Mouse (Mus musculus) embryo, embryonic 9.5 days (tissue): ENCODE measurements around the gene Gpr141.
"Not testable (repeated sequence)": the region's sequence is repeated elsewhere in the genome, so short reads cannot be mapped to it uniquely, and the experiment has no call there.

ENCODE experiments used
- DNase-seq: peaks from one replicate; pipeline ENCODE4 v3.0.0-alpha.2; 2017; ENCODE audit errors: extremely low spot score

Gene Gpr141

DNA sequence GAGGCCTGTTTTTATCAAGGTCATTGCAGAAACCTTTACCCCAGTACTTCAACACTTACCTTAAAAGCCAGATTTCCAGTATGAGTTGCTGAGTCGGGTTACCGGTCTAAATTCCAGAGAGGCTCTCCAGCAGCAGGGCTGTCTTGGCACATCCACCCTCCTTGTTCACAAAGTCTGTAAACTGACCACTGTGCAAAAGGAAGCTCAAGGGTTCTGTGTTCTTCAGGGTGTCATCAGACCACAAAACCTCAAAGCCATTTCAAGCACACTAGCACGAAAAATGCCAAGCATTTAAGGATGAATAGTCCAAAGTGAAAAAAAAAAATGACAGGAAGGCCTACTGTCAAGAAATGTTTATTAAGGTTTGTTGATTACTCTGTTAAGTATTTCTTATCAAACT is at the start of gene Gpr141:
TSS of gene Gpr141 (minus strand) at position 187 of the 400 bp plus-strand sequence.
- DNase-seq = no peak

DNA sequence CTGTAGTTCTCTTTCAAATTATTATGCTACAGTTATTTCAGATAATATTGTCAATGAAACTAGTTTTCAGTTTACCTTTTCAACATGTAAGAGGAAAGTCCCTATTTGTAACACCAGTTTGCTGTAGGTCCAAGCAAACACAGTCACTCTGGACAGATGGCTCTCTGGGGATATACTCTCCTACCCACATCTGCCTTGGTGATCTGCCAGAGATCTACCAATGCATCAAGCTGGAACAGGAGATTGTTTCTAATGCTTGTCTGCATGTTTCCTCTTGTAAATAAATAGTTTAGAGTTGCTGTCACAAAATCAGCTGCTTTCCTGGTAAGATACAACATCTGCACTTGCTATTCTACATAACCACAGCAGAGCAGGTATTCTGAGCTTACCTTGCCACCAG is 40.2 kb upstream of the Gpr141 start:
- no peak for DNase-seq

DNA sequence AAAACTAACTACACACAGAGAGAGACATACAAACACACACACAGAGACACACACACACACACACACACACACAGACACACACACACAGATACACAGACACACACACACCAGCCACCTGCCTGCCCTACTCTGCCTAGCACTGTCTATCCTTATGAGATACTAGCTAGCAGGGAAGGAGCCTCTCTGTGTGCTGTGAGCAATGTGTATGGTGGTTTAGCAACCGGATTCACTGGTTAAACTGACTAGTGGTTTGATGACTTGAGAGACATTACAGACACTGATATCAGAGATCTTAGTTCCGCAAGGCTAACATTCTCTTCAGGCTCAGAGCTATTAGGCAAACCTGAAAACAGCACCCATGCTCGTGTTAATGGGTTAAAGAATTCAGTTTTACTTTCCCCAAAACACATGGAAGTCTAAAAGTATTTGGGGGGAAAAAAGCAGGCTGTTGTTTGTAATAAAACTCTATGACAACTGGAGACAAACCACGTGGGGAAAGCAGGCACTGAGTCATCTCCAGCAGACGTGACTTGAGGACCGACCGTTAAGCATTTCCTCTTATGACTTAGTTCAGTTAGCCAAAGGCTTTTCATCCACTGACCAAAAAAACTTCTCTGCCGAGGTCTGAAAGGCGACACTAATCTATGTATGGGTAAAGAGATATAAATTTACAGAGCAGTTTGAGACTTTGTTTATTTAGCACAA is 30.7 kb upstream of the Gpr141 start:
- DNase-seq = no peak

DNA sequence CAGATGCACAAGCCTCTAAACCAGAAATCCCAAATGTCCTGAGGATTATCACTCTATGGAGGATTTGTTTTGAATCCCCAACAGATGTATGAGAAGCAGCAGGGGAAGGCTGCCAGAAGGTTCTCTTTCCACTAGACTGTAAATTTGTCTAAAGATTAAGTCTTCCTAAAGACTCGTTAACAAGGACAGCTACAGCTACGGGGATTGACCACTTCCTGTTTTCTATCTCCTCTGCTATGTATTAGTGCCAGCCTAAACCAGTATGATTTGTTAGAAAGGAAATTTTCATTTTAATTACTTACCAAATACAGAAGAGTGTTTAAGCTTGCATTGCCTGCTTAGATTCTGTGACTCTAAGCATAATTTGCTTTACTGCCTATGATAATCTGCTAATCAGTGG is 30.0 kb upstream of the Gpr141 start:
- DNase-seq = no peak

DNA sequence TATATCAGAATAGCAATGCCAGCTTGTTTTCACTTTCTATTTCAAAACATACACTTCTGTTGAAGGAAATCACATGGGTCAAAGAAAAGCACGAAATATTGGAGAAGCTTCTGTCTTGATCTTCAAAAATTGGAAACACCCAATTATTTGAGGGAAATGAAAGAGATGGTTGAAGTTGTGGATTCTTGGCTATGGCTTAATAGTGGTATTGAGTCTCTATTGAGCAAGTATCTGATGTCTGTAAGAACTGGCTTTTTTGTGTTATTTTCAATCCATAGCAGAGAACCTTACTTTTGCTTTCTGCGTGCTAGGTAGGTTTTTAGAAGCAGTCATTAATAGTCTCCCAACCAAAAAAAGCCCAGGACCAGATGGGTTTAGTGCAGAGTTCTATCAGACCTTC is 19.4 kb upstream of the Gpr141 start:
- DNase-seq = no peak

DNA sequence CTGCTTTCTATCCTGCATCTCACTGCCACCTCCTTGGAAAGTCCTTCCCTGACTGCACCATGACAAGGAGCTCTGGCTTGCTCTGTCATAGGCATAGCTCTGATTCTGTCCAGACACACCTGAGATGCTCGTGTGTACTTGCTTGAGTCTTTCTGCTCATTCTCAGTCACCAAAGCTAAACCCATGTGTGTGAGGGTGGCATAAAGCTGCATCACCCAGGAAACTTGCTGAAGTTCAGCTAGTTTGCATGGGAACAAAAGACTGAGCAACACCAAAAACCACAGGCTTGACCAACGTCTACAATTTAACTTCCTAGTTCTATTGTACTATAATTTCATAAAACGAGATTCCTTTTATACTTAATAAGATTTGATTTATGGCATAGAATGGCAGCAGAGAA is 18.6 kb upstream of the Gpr141 start:
- DNase-seq = no peak

DNA sequence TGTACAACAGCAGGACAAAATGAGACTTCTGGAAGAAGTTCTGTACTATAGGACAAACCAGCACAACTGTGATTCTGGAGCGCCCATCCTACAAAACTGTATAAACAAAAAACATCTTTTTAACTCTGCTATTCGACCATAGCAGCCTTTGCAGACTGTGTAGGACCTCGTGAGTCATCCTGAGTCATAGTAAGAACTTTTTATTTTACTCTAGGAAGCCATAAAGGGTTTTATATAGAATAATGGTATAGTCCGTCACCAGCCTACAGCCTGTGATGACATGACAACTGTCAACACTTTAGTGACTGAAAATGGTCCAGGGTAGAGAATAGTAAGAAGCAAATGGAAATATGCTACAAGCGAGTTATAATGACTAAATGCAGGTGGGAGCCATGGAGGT is 17.6 kb upstream of the Gpr141 start:
- no peak for DNase-seq

DNA sequence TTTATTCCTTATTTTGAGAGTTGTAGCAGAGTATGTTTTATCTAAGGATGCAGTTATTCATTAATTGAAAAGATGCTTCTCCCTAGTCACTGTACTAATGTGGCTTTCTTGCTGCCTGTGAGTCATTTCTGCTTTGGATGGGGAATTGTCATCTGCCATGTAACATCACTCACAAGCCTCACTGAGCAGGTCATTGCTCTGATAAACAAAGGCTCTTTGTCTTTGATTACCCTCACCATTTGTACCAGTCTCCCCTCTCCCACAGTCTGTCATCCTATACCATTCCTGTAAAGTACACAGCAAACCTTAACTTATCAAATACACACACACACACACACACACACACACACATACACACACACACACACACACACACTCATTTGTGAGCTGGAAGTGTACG is 16.1 kb upstream of the Gpr141 start:
- no peak for DNase-seq

DNA sequence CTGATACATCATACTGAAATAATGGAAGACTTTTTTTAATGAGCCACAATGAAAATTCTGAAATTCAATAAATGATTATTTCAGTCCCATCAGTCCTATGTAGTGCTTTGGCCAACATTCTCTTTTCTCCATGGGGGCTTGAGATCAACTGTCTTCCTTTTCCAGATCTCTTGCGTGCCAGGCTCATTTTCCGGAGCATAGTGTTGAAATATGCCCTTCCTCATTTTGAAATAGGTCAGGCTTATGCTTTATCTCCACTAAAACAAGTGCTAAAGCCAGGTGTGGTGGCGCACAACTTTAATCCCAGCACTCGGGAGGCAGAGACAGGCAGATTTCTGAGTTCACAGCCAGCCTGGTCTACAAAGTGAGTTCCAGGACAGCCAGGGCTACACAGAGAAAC is 6.5 kb upstream of the Gpr141 start:
- DNase-seq = no peak

DNA sequence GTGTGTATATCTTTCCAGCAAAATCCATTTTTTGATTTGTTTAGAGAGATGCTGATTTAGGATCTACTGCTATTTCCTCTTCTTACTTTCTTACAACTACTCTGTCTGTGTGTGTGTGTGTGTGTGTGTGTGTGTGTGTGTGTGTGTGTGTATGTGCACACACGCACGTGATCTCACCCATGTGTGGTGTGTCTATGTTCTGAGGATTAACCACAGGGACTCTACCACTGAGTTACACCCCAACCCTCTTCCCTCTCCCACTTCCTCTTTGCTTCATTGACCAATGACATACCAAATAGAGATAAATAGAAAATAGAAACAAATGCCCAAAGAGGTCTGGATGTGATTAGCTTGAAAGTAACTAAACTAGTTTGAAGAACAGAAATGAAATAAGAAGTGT is 4.0 kb upstream of the Gpr141 start:
- DNase-seq = no peak

DNA sequence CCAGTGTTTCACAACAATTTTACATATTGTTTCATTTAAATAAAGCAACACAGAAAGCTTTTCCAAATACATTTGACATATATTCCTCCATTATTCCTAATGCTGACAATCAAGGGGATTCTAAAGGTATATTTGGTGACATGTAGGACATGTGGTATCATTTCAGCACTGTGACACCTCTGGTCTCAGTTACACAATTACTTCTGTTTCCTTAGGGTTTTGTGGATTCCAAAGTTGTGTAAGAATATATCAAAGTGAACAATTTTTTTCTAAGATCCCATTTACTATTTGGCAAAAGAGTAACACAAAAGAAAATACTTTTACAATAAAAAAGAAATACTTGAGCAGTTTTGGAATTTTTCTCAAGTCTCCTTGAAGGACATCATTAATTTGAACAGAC is 2.4 kb downstream of the Gpr141 start:
- no peak for DNase-seq

DNA sequence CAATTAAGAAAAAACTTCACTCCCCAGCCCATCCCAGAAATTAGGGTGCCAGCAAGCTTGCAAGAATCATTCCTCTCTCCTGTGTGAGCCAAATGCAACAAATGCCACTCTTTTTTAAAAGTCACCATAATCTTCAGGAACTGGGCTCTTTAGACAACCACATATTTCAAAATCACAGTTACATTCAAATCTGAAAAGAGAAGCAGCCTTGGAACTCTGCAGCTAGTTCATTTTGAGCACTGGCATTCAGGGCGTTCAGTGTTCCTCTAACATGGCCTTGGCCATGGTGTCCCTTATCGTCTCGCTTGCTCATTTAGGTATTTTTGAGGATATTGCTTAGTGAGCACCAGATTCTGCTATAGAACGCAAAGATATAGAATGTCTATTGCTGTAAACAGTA is 4.1 kb downstream of the Gpr141 start:
- no peak for DNase-seq

DNA sequence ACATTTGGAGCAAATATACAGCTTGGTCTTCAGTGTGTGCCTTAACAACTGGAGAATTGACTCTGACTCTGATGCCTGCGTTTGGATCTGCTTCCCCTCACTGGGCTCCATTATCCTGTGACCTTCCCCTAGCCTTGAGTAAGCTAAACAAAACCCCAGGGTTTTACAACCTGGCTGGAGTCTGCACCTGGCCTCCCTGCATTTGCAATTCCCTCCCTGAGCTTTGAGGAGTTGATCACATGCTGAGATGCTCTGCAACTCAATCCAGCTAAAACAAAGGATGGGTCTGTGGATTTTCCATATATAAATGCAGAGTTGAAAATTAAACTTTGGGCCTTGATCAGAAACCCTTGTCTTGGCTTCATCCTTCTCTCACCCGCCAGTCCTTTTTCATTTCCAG is 4.8 kb downstream of the Gpr141 start:
- DNase-seq = no peak

DNA sequence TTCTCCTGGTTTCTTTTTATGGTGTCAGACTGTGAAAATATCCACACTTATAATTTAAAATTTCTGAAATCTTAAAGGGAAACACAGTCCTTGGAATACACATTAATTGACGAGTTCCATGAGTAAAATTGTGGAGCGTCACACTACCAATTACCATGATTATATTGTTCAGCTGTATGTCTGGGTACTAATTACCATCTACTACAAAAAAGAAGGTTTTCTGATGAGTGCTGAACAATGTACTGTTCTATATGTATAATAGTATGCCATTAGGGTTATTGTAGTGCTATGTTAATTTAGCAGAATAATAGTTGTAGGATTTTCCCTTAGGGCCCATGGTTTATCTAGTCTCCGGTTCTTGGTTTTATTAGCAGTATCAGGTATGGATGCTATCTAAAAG is 29.1 kb downstream of the Gpr141 start:
- no peak for DNase-seq

DNA sequence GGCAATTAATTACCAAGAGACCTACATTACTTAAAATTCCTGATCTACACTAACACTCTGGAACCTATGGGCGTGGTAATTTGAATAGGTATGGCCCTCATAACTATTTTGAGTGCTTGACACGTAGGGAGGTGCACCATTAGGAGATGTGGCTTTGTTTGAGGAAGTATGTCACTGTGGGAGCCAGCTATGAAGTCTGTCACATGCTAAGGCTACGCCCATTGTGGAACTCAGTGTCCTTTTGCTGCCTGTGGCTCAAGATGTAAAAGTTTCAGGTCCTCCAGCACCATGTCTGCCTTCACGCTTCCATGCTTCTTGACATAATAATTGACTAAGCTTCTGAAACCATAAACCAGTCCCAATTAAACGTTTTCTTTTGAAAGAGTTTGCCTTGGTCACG is 29.6 kb downstream of the Gpr141 start:
- DNase-seq = no peak

DNA sequence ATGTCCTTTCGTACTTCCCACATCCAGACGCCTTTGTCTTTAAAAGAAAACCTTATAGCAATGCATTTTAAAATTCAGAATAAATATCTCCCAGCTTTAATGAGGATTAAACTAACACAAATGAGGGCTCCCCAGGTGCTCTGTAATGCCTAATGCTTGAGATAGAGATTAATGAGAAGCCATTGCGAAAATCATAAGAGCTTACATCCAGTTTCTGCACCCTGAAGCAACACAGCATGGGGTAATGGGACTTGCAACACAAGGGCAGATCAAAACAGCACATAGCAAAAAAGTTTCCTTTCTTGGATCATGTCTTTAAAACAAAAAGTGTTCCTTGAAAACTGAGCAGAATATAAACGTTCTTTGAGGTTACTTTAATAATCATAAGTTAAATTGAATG is 30.3 kb downstream of the Gpr141 start:
- DNase-seq = no peak

DNA sequence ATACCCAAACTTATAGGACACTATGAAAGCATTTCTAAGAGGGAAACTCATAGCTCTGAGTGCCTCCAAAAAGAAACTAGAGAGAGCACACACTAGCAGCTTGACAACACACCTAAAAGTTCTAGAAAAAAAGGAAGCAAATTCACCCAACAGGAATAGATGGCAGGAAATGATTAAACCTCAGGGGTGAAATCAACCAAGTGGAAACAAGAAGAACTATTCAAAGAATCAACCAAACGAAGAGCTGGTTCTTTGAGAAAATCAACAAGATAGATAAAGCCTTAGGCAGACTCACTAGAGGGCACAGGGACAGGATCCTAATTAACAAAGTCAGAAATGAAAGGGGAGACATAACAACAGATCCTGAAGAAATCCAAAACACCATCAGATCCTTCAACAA is 36.1 kb downstream of the Gpr141 start:
- DNase-seq = not testable (repeated sequence)

DNA sequence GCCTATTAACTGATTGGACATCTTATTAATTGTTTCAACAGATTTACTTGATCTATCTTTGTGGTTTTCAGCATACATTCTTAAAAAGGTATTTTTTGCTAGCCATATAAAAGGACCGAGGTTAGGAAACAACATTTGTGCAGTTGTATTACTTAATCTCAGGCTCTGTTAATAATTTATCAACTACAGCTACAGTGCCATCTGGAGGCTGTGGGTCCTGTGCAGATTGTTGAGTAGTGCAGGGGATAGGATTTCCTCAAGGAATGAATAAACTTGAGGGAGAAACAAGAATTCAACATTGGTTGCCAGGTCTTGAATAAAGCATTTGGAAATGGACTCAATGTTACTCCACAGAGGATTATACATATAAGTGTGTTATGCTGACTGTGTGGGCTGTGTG is 53.9 kb downstream of the Gpr141 start:
- DNase-seq = no peak

DNA sequence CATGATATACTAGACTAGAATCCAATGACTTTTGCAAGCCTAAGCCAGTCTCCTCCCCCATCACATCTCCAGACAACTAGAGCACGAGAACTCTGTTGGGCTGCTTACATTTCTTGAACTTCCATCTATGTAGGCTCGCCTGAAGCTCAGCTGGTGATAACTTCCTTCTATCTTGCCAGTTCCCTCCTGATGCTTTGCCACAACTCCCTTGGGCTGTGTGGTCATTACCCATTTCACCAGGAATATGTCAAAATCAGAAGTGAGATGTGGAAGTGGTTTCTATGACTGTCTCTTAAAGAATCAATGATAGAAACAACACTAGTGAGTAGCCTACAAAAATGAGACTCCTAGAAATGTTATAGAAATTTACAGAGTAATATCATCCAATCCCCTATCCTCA is 56.9 kb downstream of the Gpr141 start:
- DNase-seq = no peak

DNA sequence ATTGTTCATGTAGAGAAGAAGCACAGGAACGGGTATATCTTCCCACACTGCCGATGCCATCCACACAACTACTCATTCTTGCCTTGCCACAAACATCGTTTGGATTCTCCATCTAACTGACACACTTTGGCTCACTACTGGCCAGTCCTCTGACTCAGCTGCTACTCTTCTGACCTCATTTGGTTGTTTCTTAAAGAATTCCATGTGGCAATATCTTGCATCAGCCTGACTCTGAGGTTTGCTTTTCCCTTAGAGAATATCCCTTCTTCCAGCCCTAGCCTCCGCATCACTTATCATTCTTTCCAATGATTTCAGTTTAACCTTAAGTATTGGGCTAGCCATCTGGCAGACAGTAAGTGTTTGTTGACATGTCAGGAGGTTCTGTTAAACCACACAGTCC is 59.8 kb downstream of the Gpr141 start:
- DNase-seq = no peak

DNA sequence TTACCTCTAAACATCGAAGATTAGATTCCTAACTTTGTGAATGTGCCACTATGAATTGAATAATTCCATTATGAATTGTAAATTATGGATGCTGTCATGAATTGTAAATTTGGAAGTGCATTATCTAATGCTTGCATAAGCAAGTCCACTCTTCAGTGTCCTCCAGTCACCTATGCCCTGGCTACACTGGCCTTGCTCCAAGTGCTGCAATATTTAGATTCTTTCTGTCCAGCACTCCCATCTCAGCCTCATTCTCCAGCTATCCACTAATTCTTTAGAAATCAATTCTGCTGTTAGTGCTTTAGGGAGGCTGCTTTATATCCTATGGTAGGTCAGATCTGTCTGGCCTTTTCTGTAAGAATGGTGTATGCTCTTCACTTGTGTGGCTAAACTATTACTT is 60.8 kb downstream of the Gpr141 start:
- DNase-seq = no peak

DNA sequence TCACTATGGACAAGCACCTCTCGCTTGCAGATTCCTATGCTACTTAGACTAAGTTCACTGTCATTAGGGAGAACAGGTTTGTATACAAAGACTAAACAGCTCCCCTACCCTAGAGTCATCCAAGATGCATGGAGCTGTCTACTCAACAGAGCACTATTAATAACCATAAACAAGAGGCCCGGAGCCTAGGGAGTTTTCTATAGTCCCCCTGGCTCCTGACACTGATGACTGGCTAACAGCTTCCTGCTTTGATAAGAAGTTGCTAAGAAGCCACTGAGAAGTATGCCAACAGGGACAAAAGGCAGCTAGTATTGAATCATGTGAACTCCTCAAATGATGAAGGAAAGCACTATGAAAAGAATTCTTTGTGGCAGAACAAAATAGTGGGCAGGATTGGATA is 78.3 kb downstream of the Gpr141 start:
- DNase-seq = no peak

DNA sequence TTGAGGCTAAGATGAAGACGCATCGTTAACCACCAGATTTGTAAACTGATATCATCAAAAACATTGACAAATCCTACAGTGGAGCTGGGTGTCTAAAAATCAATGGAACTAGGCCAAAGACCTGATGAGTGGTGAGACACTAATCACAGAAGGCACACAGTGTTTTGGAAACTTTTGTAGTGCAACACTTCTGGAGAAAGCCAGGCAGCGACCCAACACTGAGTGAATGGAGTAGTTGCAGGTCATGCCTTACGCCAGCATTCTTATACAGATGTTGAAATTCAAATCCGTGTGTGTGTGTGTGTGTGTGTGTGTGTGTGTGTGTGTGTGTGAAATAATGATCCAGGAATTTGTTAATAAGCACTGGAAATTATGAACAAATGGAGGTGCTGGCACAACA is 79.5 kb downstream of the Gpr141 start:
- DNase-seq = no peak

DNA sequence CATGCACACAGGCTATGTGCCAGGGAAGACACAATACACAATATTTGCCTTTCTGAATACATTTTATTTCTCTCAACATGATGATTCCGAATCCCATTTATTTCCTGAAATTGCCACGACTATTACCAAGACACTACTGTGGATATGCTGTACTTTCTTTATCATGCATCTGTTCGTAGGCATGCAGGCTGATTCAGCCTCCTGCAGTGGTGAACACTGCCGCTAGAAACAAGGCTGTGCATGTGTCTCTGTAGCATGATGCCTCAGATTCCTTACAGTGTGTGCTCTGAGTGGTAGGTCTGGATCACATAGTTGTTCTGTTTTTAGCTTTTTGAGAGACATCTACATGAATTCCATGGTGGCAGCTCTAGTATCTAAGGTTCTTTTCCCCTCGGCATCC is 89.5 kb downstream of the Gpr141 start:
- DNase-seq = no peak

DNA sequence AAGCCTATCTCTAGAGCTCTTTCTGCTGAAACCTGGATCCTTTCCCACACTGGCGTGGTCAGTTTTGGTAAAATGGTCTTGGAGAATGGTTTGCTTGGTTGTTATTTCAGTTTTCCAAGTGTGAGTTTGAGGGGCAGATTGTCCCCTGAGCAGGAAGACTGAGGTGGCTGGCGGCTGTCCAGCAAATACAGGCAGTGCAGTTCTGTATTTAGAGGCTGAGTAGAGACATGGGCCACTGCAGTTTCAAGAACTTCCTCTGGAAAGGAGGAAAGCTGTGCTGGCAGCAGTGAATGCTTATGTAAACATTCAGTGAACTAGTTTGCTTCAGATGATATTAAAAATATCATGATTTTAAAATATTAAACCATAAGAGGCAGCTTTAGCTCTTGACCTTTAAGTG is 93.2 kb downstream of the Gpr141 start:
- DNase-seq = no peak
